Mouse (Mus musculus): Measurements from ENCODE around the gene Fth1. TPM values are rescaled to one million over a fixed set of nuclear protein-coding genes. Genes with fewer than 3 reads are reported as not detected.
"Not testable (repeated sequence)": the region's sequence is repeated elsewhere in the genome, so short reads cannot be mapped to it uniquely, and the experiment has no call there.

Fth1 gene
- polyA plus RNA-seq, 1 experiment from 2014 or later: 2,278 TPM

- no peaks in the 10 kb centered on the region for H3K9me3 ChIP-seq (ENCODE audit: control insufficient read depth, low read length)
- no peak overlapping the region for H3K4me3 ChIP-seq (ENCODE audit: low read length)
- peaks cover 6% of the 10 kb centered on the region for H3K4me1 ChIP-seq (ENCODE audit: control insufficient read depth, insufficient read depth, low read length)
- 70% methylated on average over 1 of the region's 1 CpGs for WGBS
- no peak overlapping the region for H3K4me2 ChIP-seq (ENCODE audit: low read depth, low read length)
- no peaks in the 10 kb centered on the region for H3K27me3 ChIP-seq (replicated peaks; ENCODE audit: control insufficient read depth, insufficient read depth, low read length)
- ATAC-seq: no peak
- H3K27ac ChIP-seq (ENCODE audit: low read length): peak overlapping the region; percentile 95
- H3K36me3 ChIP-seq (ENCODE audit: control insufficient read depth, insufficient read depth, low read length): no peaks in the 10 kb centered on the region
- 0 out of 2 replicates have a peak overlapping the region, but pooled peaks have one; percentile 64 for H3K9ac ChIP-seq (ENCODE audit: low read depth, low read length)
Observed at GRCm38 (mm10) chr19:9955438-9955837, 25.0 kb upstream of the Fth1 start.

DNA sequence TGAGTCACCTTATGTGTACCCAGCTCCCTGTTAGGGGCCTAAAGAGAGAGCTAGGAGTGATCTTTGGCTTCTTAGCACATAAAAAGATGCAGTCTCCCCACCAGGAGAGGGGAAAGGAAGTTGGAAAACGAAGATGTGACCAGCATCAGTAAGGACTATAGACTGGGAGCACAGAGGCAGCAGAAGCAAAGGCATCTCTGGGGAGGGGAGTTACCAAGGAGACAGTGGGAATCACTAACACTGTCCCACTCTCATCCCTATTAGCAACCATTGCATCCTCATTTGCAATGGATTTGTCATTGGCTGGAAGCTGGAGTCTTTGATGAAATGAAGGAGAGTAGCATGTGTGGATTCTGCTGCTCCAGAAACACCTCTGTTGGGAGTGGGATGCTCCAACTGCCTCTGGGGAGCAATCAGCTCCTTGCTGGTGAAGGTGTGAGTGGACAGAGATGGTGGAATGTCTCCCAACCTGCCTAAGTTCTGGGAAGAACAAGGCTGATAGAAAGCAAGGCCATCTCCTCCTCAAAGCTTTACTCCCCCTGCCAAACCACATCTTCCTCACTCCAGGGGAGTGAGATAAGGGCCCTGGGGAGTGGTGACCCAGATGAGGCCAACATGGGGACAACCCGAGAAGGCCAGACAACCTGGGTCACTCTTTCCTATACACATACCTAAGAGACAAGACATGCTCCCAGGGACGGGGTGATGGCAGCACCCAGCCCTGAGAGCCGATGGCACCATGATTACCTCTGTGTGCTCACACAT is 23.6 kb upstream of the Fth1 start:
- Histone ChIP-seq H3K4me2 (ENCODE audit: low read depth, low read length) (no peak overlapping the region), H3K27me3 (replicated peaks; ENCODE audit: control insufficient read depth, insufficient read depth, low read length) (no peaks in the 10 kb centered on the region), H3K27ac (ENCODE audit: low read length) (no peak overlapping the region), H3K9me3 (ENCODE audit: control insufficient read depth, low read length) (no peaks in the 10 kb centered on the region), H3K9ac (ENCODE audit: low read depth, low read length) (no peak overlapping the region), H3K4me3 (ENCODE audit: low read length) (no peak overlapping the region), H3K4me1 (ENCODE audit: control insufficient read depth, insufficient read depth, low read length) (peaks cover 6% of the 10 kb centered on the region), H3K36me3 (ENCODE audit: control insufficient read depth, insufficient read depth, low read length) (no peaks in the 10 kb centered on the region)
- 80% methylated on average over 4 of the region's 4 CpGs for WGBS
- ATAC-seq: no peak

GRCm38 (mm10) chr19:9957965-9958364 is 22.4 kb upstream of the Fth1 start:
- 92% methylated on average over 5 of the region's 5 CpGs for WGBS
- Histone ChIP-seq H3K27me3 (replicated peaks; ENCODE audit: control insufficient read depth, insufficient read depth, low read length) (no peaks in the 10 kb centered on the region), H3K9me3 (ENCODE audit: control insufficient read depth, low read length) (no peaks in the 10 kb centered on the region), H3K27ac (ENCODE audit: low read length) (no peak overlapping the region), H3K4me2 (ENCODE audit: low read depth, low read length) (no peak overlapping the region), H3K9ac (ENCODE audit: low read depth, low read length) (no peak overlapping the region), H3K4me3 (ENCODE audit: low read length) (no peak overlapping the region), H3K4me1 (ENCODE audit: control insufficient read depth, insufficient read depth, low read length) (peaks cover 6% of the 10 kb centered on the region), H3K36me3 (ENCODE audit: control insufficient read depth, insufficient read depth, low read length) (no peaks in the 10 kb centered on the region)
- no peak for ATAC-seq

GRCm38 (mm10) chr19:9960769-9961168 is 19.6 kb upstream of the Fth1 start:
- Histone ChIP-seq H3K4me2 (ENCODE audit: low read depth, low read length) (no peak overlapping the region), H3K9ac (ENCODE audit: low read depth, low read length) (no peak overlapping the region), H3K4me3 (ENCODE audit: low read length) (no peak overlapping the region), H3K27ac (ENCODE audit: low read length) (no peak overlapping the region), H3K27me3 (replicated peaks; ENCODE audit: control insufficient read depth, insufficient read depth, low read length) (no peaks in the 10 kb centered on the region), H3K9me3 (ENCODE audit: control insufficient read depth, low read length) (no peaks in the 10 kb centered on the region), H3K36me3 (ENCODE audit: control insufficient read depth, insufficient read depth, low read length) (no peaks in the 10 kb centered on the region), H3K4me1 (ENCODE audit: control insufficient read depth, insufficient read depth, low read length) (no peaks in the 10 kb centered on the region)
- WGBS: 76% methylated on average over 5 of the region's 5 CpGs
- no peak for ATAC-seq

DNA sequence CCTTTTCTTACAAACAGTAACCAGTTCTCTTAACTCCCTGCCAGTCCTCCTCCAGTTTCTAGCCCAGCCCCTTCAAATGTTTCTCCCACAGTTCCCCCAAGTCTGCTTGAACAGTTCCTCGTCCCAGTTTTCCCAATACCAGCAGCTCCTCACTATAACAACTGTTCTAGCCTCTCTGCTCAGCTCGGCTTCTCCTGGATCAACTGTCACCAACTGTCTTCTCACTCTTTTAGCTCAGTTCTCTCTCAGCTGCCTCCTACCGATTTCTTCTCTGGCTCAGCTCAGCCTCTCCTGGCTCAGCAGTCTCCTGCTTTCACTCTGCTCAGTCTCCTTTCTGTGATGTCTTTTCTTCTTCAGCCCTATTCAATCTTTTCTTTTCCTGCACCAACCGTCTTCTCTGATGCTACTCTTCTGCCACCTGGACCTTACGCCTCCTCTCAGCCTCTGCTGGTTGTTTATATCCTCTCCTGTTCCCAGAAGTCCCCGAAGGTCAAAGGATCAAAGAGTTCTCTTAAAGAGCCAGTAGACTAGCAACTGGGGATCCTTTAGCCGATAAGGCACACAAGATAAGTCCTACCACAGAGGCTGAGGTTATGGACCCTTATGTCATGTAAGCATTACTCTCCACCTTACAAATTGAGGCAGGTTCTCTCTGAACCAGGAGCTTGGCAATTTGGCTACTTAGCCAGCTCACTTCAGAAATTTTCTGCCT is 16.0 kb upstream of the Fth1 start:
- Histone ChIP-seq H3K4me1 (ENCODE audit: control insufficient read depth, insufficient read depth, low read length) (no peaks in the 10 kb centered on the region), H3K4me3 (ENCODE audit: low read length) (no peak overlapping the region), H3K27ac (ENCODE audit: low read length) (no peak overlapping the region), H3K9me3 (ENCODE audit: control insufficient read depth, low read length) (no peaks in the 10 kb centered on the region), H3K36me3 (ENCODE audit: control insufficient read depth, insufficient read depth, low read length) (no peaks in the 10 kb centered on the region), H3K4me2 (ENCODE audit: low read depth, low read length) (no peak overlapping the region), H3K9ac (ENCODE audit: low read depth, low read length) (no peak overlapping the region), H3K27me3 (replicated peaks; ENCODE audit: control insufficient read depth, insufficient read depth, low read length) (no peaks in the 10 kb centered on the region)
- no peak for ATAC-seq
- WGBS: 13% methylated on average over 7 of the region's 7 CpGs

- Histone ChIP-seq H3K4me1 (ENCODE audit: control insufficient read depth, insufficient read depth, low read length) (no peaks in the 10 kb centered on the region), H3K9me3 (ENCODE audit: control insufficient read depth, low read length) (no peaks in the 10 kb centered on the region), H3K9ac (ENCODE audit: low read depth, low read length) (no peak overlapping the region), H3K36me3 (ENCODE audit: control insufficient read depth, insufficient read depth, low read length) (no peaks in the 10 kb centered on the region), H3K4me2 (ENCODE audit: low read depth, low read length) (no peak overlapping the region), H3K4me3 (ENCODE audit: low read length) (no peak overlapping the region), H3K27me3 (replicated peaks; ENCODE audit: control insufficient read depth, insufficient read depth, low read length) (no peaks in the 10 kb centered on the region), H3K27ac (ENCODE audit: low read length) (no peak overlapping the region)
- WGBS: 37% methylated on average over 2 of the region's 2 CpGs
- ATAC-seq: peak; percentile 88
Observed at GRCm38 (mm10) chr19:9966096-9966867, 14.1 kb upstream of the Fth1 start.

DNA sequence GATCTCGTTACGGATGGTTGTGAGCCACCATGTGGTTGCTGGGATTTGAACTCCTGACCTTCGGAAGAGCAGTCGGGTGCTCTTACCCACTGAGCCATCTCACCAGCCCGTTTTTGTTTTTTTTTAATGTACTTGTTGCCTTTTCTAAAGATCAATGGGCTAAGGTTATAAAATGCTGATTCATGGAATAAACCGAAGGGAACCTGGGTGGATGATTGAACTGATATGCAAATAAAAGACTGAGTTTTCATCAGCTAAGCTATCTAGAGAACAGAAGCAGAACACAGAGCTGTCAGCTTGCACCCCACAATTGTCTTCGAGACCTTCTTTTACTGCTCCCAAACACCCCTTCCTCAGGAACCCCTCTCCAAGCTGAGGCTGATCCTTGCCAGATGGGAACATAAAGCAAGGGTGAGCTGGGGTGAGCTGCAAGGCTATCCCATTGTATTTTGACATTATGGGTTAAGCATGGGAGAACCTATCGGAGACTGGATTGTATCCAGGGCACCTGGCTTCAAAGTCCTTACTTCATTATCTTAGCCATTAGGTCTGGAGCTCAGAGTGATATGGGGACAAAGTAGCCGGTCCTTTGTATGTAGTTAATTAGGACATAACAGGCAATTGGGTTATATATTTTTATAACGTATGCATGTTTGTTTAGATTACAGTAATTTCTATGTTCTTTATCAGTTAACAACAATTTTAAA is 12.2 kb upstream of the Fth1 start:
- WGBS: 75% methylated on average over 8 of the region's 10 CpGs
- no peak for ATAC-seq
- Histone ChIP-seq H3K4me3 (ENCODE audit: low read length) (no peak overlapping the region), H3K9me3 (ENCODE audit: control insufficient read depth, low read length) (no peaks in the 10 kb centered on the region), H3K4me1 (ENCODE audit: control insufficient read depth, insufficient read depth, low read length) (no peaks in the 10 kb centered on the region), H3K27ac (ENCODE audit: low read length) (no peak overlapping the region), H3K9ac (ENCODE audit: low read depth, low read length) (no peak overlapping the region), H3K4me2 (ENCODE audit: low read depth, low read length) (no peak overlapping the region), H3K36me3 (ENCODE audit: control insufficient read depth, insufficient read depth, low read length) (no peaks in the 10 kb centered on the region), H3K27me3 (replicated peaks; ENCODE audit: control insufficient read depth, insufficient read depth, low read length) (no peaks in the 10 kb centered on the region)

DNA sequence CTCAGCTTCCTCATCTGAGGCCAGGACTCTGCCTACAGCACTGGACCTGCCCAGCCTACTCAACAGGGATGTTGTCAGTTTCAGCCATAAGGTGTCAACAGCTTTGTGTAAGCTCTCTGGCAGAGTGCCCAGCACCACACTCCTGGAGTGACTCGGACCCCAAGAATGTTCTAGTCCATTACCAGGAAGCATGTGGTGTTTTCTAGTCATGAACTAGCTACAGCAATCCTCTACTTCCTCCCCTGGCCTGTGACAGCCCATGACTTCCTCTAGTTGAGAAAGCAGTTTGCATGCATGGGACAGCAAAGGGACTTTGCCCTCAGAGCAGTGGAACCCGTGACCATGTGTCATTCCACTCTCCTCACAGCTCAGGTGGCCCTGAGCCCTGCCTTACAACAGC is 5.5 kb upstream of the Fth1 start:
- not testable (repeated sequence) for H3K36me3 ChIP-seq (ENCODE audit: control insufficient read depth, insufficient read depth, low read length); H3K9me3 ChIP-seq (ENCODE audit: control insufficient read depth, low read length); H3K4me2 ChIP-seq (ENCODE audit: low read depth, low read length); H3K4me3 ChIP-seq (ENCODE audit: low read length); H3K9ac ChIP-seq (ENCODE audit: low read depth, low read length); H3K27me3 ChIP-seq (replicated peaks; ENCODE audit: control insufficient read depth, insufficient read depth, low read length)
- WGBS: 46% methylated on average over 2 of the region's 2 CpGs
- H3K27ac ChIP-seq (ENCODE audit: low read length): peak overlapping the region; percentile 78
- peaks cover 11% of the 10 kb centered on the region for H3K4me1 ChIP-seq (ENCODE audit: control insufficient read depth, insufficient read depth, low read length)
- peak; percentile 85 for ATAC-seq

GRCm38 (mm10) chr19:9977085-9977484 is 3.3 kb upstream of the Fth1 start:
- ATAC-seq: peak; percentile 66
- Histone ChIP-seq H3K4me2 (ENCODE audit: low read depth, low read length) (no peak overlapping the region), H3K9ac (ENCODE audit: low read depth, low read length) (no peak overlapping the region), H3K4me3 (ENCODE audit: low read length) (no peak overlapping the region), H3K27ac (ENCODE audit: low read length) (peak overlapping the region; percentile 84), H3K27me3 (replicated peaks; ENCODE audit: control insufficient read depth, insufficient read depth, low read length) (no peaks in the 10 kb centered on the region), H3K9me3 (ENCODE audit: control insufficient read depth, low read length) (no peaks in the 10 kb centered on the region), H3K4me1 (ENCODE audit: control insufficient read depth, insufficient read depth, low read length) (peaks cover 17% of the 10 kb centered on the region), H3K36me3 (ENCODE audit: control insufficient read depth, insufficient read depth, low read length) (no peaks in the 10 kb centered on the region)
- WGBS: 72% methylated on average over 10 of the region's 10 CpGs

Data from intestine, embryonic 16.5 days (tissue).